Mouse (Mus musculus): ENCODE data around the gene Trio. TPM values are rescaled to one million over a fixed set of nuclear protein-coding genes. Genes with fewer than 3 reads are reported as not detected.

Gene Trio
- polyA plus RNA-seq, 1 experiment from 2014 or later = 5.1 TPM

DNA sequence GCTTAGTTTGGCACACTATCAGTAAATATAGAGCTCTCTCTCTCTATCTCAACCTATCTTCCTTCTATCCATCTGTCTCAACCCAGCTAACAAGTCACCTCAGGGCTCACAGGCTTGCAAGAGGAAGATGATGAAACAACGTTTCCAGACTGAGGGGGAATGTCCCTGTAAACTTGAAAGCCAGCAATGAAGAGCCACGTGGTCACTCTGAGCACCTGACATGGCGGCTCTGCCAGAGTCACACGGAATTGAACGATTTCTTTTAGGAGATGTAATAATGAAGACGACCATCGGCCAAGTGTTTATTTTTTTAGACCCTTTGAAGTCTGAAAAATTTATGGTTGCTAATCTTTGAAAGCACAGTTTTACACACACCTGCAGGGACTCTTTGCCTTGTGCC, 251.2 kb downstream of the Trio start:
- DNase-seq (no peak), ATAC-seq (no peak)
- H3K4me3 ChIP-seq (ENCODE audit: low read depth, low read length) = no peak overlapping the region
- H3K27me3 ChIP-seq (ENCODE audit: insufficient read depth, low read length) = no peaks in the 10 kb centered on the region
- TF ChIP-seq EP300 (IDR thresholded peaks at IDR 0.05; ENCODE audit: low read depth) (no peak), CTCF (IDR thresholded peaks at IDR 0.05; ENCODE audit: low read depth) (no peak)
- no peak overlapping the region for H3K4me2 ChIP-seq (ENCODE audit: low read depth, low read length)
- H3K9ac ChIP-seq (replicated peaks) = no peak overlapping the region
- no peak overlapping the region for H3K27ac ChIP-seq (ENCODE audit: low read depth)
- WGBS (ENCODE audit: insufficient replicate concordance) = 71% methylated on average over 7 of the region's 7 CpGs
- no peaks in the 10 kb centered on the region; the same call in 1 of the 2 replicates for H3K4me1 ChIP-seq (ENCODE audit: insufficient read depth)
- H3K9me3 ChIP-seq (ENCODE audit: low read length) = no peaks in the 10 kb centered on the region
- peaks cover 16% of the 10 kb centered on the region for H3K36me3 ChIP-seq (replicated peaks; ENCODE audit: insufficient read depth, low read length)

DNA sequence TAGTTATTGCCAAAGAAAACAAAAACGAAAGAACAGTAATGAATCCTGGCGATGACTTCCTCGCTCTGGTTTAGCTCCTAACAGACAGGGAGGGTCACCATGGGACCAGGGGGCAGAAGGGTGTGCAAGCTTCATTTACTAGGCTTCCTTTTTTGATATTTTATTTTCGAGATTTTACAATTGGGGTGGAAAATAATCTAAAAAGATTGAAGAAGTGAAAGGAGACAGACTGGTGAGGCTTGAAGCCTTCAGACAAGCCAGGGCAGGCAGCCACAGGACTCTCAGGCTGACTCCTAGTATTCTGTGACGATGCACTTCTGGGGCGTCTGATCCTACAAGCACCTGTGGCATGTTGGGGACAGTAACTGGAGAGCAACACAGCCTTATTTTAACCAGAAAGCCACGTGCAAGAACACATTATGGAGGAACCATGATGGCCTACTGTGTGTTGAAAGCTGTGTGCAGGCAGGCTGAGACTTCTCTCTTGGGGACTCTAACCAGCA, 253.5 kb downstream of the Trio start:
- 74% methylated on average over 7 of the region's 7 CpGs for WGBS (ENCODE audit: insufficient replicate concordance)
- no peak for ATAC-seq
- no peaks in the 10 kb centered on the region for H3K27me3 ChIP-seq (ENCODE audit: insufficient read depth, low read length)

DNA sequence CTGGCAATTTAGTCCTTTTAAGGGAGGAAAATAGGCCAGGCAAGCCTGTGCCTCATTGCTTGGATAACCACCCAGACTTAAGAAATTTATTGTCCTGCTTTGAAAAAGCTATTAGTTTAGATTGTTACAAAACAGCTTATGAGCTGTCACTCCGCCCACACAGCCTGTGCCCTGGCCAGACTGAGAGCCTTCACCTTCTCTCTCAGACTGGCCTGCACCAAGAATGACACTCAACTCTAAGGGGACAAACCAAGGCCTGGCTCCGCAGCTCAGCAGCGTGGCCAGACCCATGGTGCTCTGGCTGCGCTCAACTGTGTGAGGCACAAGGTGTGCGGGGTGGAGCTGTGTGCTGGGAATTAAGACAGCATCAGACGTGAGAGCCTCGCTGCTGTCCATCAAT, 254.1 kb downstream of the Trio start:
- TF ChIP-seq EP300 (IDR thresholded peaks at IDR 0.05; ENCODE audit: low read depth) (no peak), CTCF (IDR thresholded peaks at IDR 0.05; ENCODE audit: low read depth) (no peak)
- Histone ChIP-seq H3K4me2 (ENCODE audit: low read depth, low read length) (no peak overlapping the region), H3K27ac (ENCODE audit: low read depth) (no peak overlapping the region), H3K4me3 (ENCODE audit: low read depth, low read length) (no peak overlapping the region), H3K9ac (replicated peaks) (no peak overlapping the region), H3K36me3 (replicated peaks; ENCODE audit: insufficient read depth, low read length) (peaks cover 31% of the 10 kb centered on the region), H3K4me1 (ENCODE audit: insufficient read depth) (no peaks in the 10 kb centered on the region), H3K27me3 (ENCODE audit: insufficient read depth, low read length) (no peaks in the 10 kb centered on the region), H3K9me3 (ENCODE audit: low read length) (no peaks in the 10 kb centered on the region)
- no peak for DNase-seq
- no peak for ATAC-seq
- 82% methylated on average over 7 of the region's 7 CpGs for WGBS (ENCODE audit: insufficient replicate concordance)

More for the DNA sequence above, 253.5 kb downstream of the Trio start:
- TF ChIP-seq EP300 (IDR thresholded peaks at IDR 0.05; ENCODE audit: low read depth) (no peak), CTCF (IDR thresholded peaks at IDR 0.05; ENCODE audit: low read depth) (no peak)
- Histone ChIP-seq H3K36me3 (replicated peaks; ENCODE audit: insufficient read depth, low read length) (peaks cover 31% of the 10 kb centered on the region), H3K4me3 (ENCODE audit: low read depth, low read length) (no peak overlapping the region), H3K9ac (replicated peaks) (no peak overlapping the region), H3K4me1 (ENCODE audit: insufficient read depth) (no peaks in the 10 kb centered on the region), H3K27ac (ENCODE audit: low read depth) (no peak overlapping the region), H3K9me3 (ENCODE audit: low read length) (no peaks in the 10 kb centered on the region), H3K4me2 (ENCODE audit: low read depth, low read length) (no peak overlapping the region)
- DNase-seq = no peak

DNA sequence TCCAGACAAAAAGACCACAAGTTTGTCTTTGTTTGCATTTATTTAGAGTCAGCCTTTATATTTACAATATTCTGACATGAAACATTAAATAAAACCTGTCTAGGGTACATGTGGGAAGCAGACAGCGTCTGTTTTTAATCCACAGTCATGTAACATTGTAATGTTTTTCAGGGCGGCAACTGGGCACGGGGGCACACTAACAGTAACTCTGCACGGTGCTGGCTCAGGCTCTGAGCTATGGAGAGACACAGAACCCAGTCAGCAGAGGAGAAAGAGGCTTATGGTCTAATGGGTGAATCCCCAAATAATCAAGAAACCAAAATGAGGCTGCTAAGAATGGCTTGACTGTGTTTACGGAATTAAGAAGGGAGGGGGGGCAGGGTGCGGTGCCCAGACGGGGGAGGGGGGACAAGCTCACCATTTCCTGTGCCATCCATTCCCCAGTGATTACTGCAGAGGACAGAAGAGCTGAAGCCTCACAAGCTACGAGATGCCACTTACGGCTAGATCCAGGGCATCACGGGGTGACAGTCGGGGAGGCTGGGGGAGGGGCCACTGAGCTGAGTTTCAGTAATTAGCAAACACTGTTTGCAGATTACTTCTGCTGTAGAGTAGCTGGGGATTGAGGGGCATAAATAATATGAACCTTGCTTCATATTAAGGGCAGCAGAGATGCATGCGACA, 255.0 kb downstream of the Trio start:
- H3K9me3 ChIP-seq (ENCODE audit: low read length) = no peaks in the 10 kb centered on the region
- H3K4me2 ChIP-seq (ENCODE audit: low read depth, low read length) = no peak overlapping the region
- no peaks in the 10 kb centered on the region for H3K4me1 ChIP-seq (ENCODE audit: insufficient read depth)
- WGBS (ENCODE audit: insufficient replicate concordance) = 84% methylated on average over 12 of the region's 12 CpGs
- no peak for DNase-seq
- no peak overlapping the region for H3K4me3 ChIP-seq (ENCODE audit: low read depth, low read length)
- TF ChIP-seq EP300 (IDR thresholded peaks at IDR 0.05; ENCODE audit: low read depth) (no peak), CTCF (IDR thresholded peaks at IDR 0.05; ENCODE audit: low read depth) (no peak)
- no peaks in the 10 kb centered on the region for H3K27me3 ChIP-seq (ENCODE audit: insufficient read depth, low read length)
- ATAC-seq = no peak
- peaks cover 39% of the 10 kb centered on the region for H3K36me3 ChIP-seq (replicated peaks; ENCODE audit: insufficient read depth, low read length)
- no peak overlapping the region for H3K9ac ChIP-seq (replicated peaks)
- H3K27ac ChIP-seq (ENCODE audit: low read depth) = no peak overlapping the region

DNA sequence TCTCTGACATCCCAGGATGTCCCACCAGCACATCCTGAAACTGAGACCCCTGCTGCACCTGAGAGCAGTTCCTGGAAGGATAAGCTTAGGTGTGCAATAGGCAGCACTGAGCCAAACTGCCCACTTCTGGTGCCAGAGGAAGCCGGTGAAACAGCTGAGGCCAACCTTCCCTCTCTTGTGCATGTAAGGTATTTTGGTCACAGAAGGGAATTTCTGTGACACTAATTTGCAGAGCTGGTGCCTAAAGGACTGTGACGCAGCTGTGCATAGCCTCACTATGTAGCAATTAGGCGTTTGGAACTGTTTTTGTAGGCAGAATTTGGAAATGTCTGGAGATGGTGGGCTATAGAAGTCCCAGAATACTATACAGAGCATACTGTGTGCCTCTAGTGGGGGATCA, 264.2 kb downstream of the Trio start:
- Histone ChIP-seq H3K27ac (ENCODE audit: low read depth) (no peak overlapping the region), H3K4me1 (ENCODE audit: insufficient read depth) (no peaks in the 10 kb centered on the region), H3K27me3 (ENCODE audit: insufficient read depth, low read length) (no peaks in the 10 kb centered on the region), H3K36me3 (replicated peaks; ENCODE audit: insufficient read depth, low read length) (peaks cover 28% of the 10 kb centered on the region), H3K9me3 (ENCODE audit: low read length) (no peaks in the 10 kb centered on the region), H3K4me3 (ENCODE audit: low read depth, low read length) (no peak overlapping the region), H3K9ac (replicated peaks) (no peak overlapping the region), H3K4me2 (ENCODE audit: low read depth, low read length) (no peak overlapping the region)
- TF ChIP-seq CTCF (IDR thresholded peaks at IDR 0.05; ENCODE audit: low read depth) = no peak
- TF ChIP-seq EP300 (IDR thresholded peaks at IDR 0.05; ENCODE audit: low read depth) = no peak
- ATAC-seq (no peak), DNase-seq (no peak)
- 78% methylated on average over 3 of the region's 3 CpGs for WGBS (ENCODE audit: insufficient replicate concordance)

DNA sequence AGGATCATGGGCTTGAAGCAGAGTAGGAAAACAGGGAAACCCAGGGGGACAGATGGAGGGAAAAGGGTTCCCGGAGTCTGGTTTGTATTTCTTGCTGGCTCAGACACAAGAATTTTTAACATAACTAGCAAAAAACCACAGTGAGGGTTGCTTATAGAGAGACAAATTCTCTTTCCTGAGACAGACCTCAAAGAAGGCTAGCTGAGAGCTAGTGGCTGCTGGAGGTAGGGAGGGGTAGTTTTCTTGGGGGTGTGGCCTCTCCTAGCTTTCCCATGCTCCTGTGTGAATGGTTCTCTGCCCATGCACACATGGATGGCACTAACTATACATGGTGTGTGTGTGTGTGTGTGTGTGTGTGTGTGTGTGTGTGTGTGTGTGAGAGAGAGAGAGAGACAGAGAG, 265.0 kb downstream of the Trio start:
- Histone ChIP-seq H3K9me3 (ENCODE audit: low read length) (no peaks in the 10 kb centered on the region), H3K4me3 (ENCODE audit: low read depth, low read length) (no peak overlapping the region), H3K9ac (replicated peaks) (no peak overlapping the region), H3K4me1 (ENCODE audit: insufficient read depth) (no peaks in the 10 kb centered on the region), H3K27ac (ENCODE audit: low read depth) (no peak overlapping the region), H3K36me3 (replicated peaks; ENCODE audit: insufficient read depth, low read length) (peaks cover 20% of the 10 kb centered on the region), H3K4me2 (ENCODE audit: low read depth, low read length) (no peak overlapping the region), H3K27me3 (ENCODE audit: insufficient read depth, low read length) (no peaks in the 10 kb centered on the region)
- DNase-seq = no peak
- no peak for ATAC-seq
- TF ChIP-seq EP300 (IDR thresholded peaks at IDR 0.05; ENCODE audit: low read depth) = no peak
- TF ChIP-seq CTCF (IDR thresholded peaks at IDR 0.05; ENCODE audit: low read depth) = no peak
- WGBS (ENCODE audit: insufficient replicate concordance) = 76% methylated on average over 1 of the region's 1 CpGs

Data from liver, postnatal 0 days (tissue).